ENCODE assay signal across 32 mouse cellular contexts in the genomic region with DNA sequence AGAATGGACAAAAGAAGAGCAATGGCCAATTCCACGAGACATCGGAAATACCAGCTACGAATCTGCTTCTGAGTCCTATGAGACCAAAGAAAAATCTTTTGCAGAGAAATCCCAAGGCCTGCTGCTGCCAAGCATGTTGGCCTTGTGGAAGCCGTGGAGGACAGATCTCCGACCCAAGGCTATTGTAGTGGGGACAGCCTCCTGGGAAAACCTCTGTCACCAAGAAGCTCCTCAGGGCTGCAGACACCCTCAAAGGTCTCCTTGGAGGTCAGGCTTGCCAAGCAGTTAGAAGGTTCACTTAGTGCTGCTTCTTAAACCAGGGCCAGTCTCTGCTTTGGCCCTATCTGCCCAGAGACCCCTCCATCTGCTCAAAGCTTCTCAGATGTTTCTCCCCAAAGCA. TPM values are rescaled to one million over a fixed set of nuclear protein-coding genes. Genes with fewer than 3 reads are reported as not detected.
A peak's percentile ranks its signal among the peaks of the same experiment; 100 is the strongest.
DNase-seq lines count a peak whose midpoint lies in the region; ATAC-seq lines count a peak whose summit lies in the region.
"Had no signal": no experiment of that assay in that cellular context is flagged by ENCODE, and none has a peak within 500 bp of the region (broad histone marks: within the 10 kb centered on the region; RNA-seq: fewer than 3 reads in every experiment).

No protein-coding gene starts in this region.

- DNase-seq in heart, adult 11 months: peak; percentile 68
- no peak for DNase-seq in heart, postnatal 14 days
- DNase-seq in lung, postnatal 25 days (ENCODE audit: low spot score): no peak
- peak; percentile 14 to 26 for DNase-seq in urinary bladder, postnatal 4 days (ENCODE audit: low spot score in 2 of 2)
- DNase-seq in urinary bladder, adult 18-20 months (ENCODE audit: low spot score in 2 of 2): no peak
- DNase-seq in cerebellum, adult 18-20 months: no peak
- DNase-seq: B cell, adult 2 months; cerebellum, adult 9-10 months; gastrocnemius, adult 2 months; gastrocnemius, postnatal 36 days; heart, adult 2 months; kidney, adult 8-10 months; kidney, postnatal 10 days; right cerebral cortex, adult 18-20 months; spleen, adult 18-20 months; thymus, adult 2 months had no signal

- H3K27me3 ChIP-seq in lung, embryonic 16.5 days (ENCODE audit: control insufficient read depth, insufficient read depth, low read depth, low read length): peaks cover 48% of the 10 kb centered on the region

- peaks cover 17% of the 10 kb centered on the region for H3K4me1 ChIP-seq in lung, embryonic 16.5 days (replicated peaks; ENCODE audit: control insufficient read depth, insufficient read depth, low read length)
- H3K4me1 ChIP-seq: liver, embryonic 15.5 days had no signal

- 80% methylated on average over 5 of the region's 5 CpGs for WGBS in lung, embryonic 16.5 days

- H3K9ac ChIP-seq in lung, embryonic 16.5 days (ENCODE audit: low read length): no peak overlapping the region
- H3K9ac ChIP-seq: embryonic facial prominence, embryonic 12.5 days; heart, embryonic 13.5 days; intestine, embryonic 15.5 days; limb, embryonic 12.5 days; liver, embryonic 15.5 days; lung, embryonic 14.5 days; neural tube, embryonic 12.5 days had no signal

- intact Hi-C loops in heart, postnatal 14 days (cut with DNase I): loop anchor here (10.0 kb wide), 1 partner anchor 879 kb away; no protein-coding TSS in a partner anchor

- H3K9me3 ChIP-seq in lung, embryonic 16.5 days (ENCODE audit: control insufficient read depth, low read length): no peaks in the 10 kb centered on the region
- H3K9me3 ChIP-seq: embryonic facial prominence, embryonic 12.5 days; heart, embryonic 13.5 days; intestine, embryonic 15.5 days; limb, embryonic 12.5 days; liver, embryonic 15.5 days; neural tube, embryonic 12.5 days had no signal

- no peak overlapping the region for H3K4me3 ChIP-seq in lung, embryonic 16.5 days (ENCODE audit: low read length)
- H3K4me3 ChIP-seq: embryonic facial prominence, embryonic 12.5 days; gastrocnemius, adult 2 months; heart, adult 2 months; heart, embryonic 13.5 days; intestine, embryonic 15.5 days; left cerebral cortex, adult 2 months; limb, embryonic 12.5 days; liver, embryonic 15.5 days; myocyte; neural tube, embryonic 12.5 days had no signal

- peak overlapping the region; percentile 4; the same call in 1 of the 2 replicates for H3K27ac ChIP-seq in lung, embryonic 16.5 days (ENCODE audit: low read length)
- H3K27ac ChIP-seq: embryonic facial prominence, embryonic 12.5 days; gastrocnemius, adult 2 months; heart, adult 2 months; heart, embryonic 13.5 days; intestine, embryonic 15.5 days; left cerebral cortex, adult 2 months; limb, embryonic 12.5 days; liver, embryonic 15.5 days; macrophage; neural tube, embryonic 12.5 days had no signal

- H3K4me2 ChIP-seq in lung, embryonic 16.5 days (ENCODE audit: low read depth, low read length): no peak overlapping the region
- H3K4me2 ChIP-seq: embryonic facial prominence, embryonic 12.5 days; heart, embryonic 13.5 days; intestine, embryonic 15.5 days; limb, embryonic 12.5 days; liver, embryonic 15.5 days; neural tube, embryonic 12.5 days had no signal

- H3K36me3 ChIP-seq in lung, embryonic 16.5 days (ENCODE audit: control insufficient read depth, insufficient read depth, low read length): no peaks in the 10 kb centered on the region
- H3K36me3 ChIP-seq: embryonic facial prominence, embryonic 12.5 days; heart, embryonic 13.5 days; intestine, embryonic 15.5 days; limb, embryonic 12.5 days; liver, embryonic 15.5 days; neural tube, embryonic 12.5 days had no signal

- no peak for ATAC-seq in lung, embryonic 16.5 days (ENCODE audit: low read depth)
- ATAC-seq: forebrain, embryonic 16.5 days; hindbrain, embryonic 16.5 days; intestine, embryonic 15.5 days; midbrain, embryonic 16.5 days had no signal

RNA-seq across cellular contexts. Expression of gene Shh, which starts 11.3 kb away (rescaled TPM):
- total RNA-seq in heart, postnatal 14 days (2021): not detected
- polyA plus RNA-seq in lung, embryonic 16.5 days (2015; fragmentation: Nextera tagmentation; extraction: Ambion mirVana): 9.7 and 10.8 TPM in 2 replicates
- total RNA-seq: gastrocnemius, adult 2 months; gastrocnemius, postnatal 36 days; heart, adult 2 months; heart, postnatal 25 days; megakaryocyte-erythroid progenitor cell, adult 5-6 weeks had no signal
- polyA plus RNA-seq: heart, adult 2 months; liver, embryonic 15.5 days; macrophage; myocyte had no signal

Comparison
In these comparisons a context has a peak if more than half of its experiments do, and no peak if none do; other contexts are left out.
1. DNase-seq: peak in heart, adult 11 months (single experiment) and urinary bladder, postnatal 4 days (2 of 2); none in heart, postnatal 14 days (0 of 2), lung, postnatal 25 days (single experiment), urinary bladder, adult 18-20 months (0 of 2) and cerebellum, adult 18-20 months (0 of 2).